Mouse (Mus musculus) MEL (cell line): Measurements from ENCODE around the gene Krtcap2.

ENCODE experiments used
- CTCF ChIP-seq, 3 experiments: IDR thresholded peaks in 2 of 3; conservative IDR thresholded peaks in 1 of 3; 2 replicates each; pipeline ENCODE4 v1.5.1; 2011 to 2012; ENCODE audit warnings: low read length in 3 of 3, low read depth in 2 of 3, mild to moderate bottlenecking in 2 of 3, improper control_type of control experiment in 1 of 3, inconsistent platforms in 1 of 3, mixed read lengths in 1 of 3, moderate library complexity in 1 of 3; ENCODE audit not compliant: control insufficient read depth in 1 of 3, insufficient read depth in 1 of 3, poor library complexity in 1 of 3, severe bottlenecking in 1 of 3
- ELF1 ChIP-seq: IDR thresholded peaks from 2 replicates; pipeline ENCODE4 v1.6.1; 2014; ENCODE audit warnings: low read depth, mild to moderate bottlenecking, inconsistent platforms, low read length, improper control_type of control experiment, moderate library complexity
- EP300 ChIP-seq, 2 experiments: IDR thresholded peaks; 2 replicates each; pipeline ENCODE4 v1.6.1; 2011; ENCODE audit warnings: improper control_type of control experiment in 2 of 2, low read length in 2 of 2, low read depth in 1 of 2, mild to moderate bottlenecking in 1 of 2
- HCFC1 ChIP-seq: IDR thresholded peaks from 2 replicates; pipeline ENCODE4 v1.6.1; 2012; ENCODE audit warnings: low read depth, mild to moderate bottlenecking, inconsistent platforms, low read length, improper control_type of control experiment, moderate library complexity
- MYC ChIP-seq: IDR thresholded peaks from 2 replicates; pipeline ENCODE4 v1.6.1; 2011; ENCODE audit warnings: low read depth, mild to moderate bottlenecking, low read length, improper control_type of control experiment, moderate library complexity
- POLR2A ChIP-seq, 2 experiments: IDR thresholded peaks; 2 replicates each; pipeline ENCODE4 v1.6.1; 2011 to 2012; ENCODE audit warnings: low read length in 2 of 2, mild to moderate bottlenecking in 2 of 2, control low read depth in 1 of 2, improper control_type of control experiment in 1 of 2, low read depth in 1 of 2, moderate library complexity in 1 of 2; ENCODE audit not compliant: control insufficient read depth in 1 of 2, insufficient read depth in 1 of 2, poor library complexity in 1 of 2
- SIN3A ChIP-seq: IDR thresholded peaks from 2 replicates; pipeline ENCODE4 v1.6.1; 2012; ENCODE audit warnings: low read length, improper control_type of control experiment, inconsistent platforms
- SMC3 ChIP-seq: IDR thresholded peaks from 2 replicates; pipeline ENCODE4 v1.6.1; 2011; ENCODE audit warnings: low read depth, low read length, improper control_type of control experiment

DNA sequence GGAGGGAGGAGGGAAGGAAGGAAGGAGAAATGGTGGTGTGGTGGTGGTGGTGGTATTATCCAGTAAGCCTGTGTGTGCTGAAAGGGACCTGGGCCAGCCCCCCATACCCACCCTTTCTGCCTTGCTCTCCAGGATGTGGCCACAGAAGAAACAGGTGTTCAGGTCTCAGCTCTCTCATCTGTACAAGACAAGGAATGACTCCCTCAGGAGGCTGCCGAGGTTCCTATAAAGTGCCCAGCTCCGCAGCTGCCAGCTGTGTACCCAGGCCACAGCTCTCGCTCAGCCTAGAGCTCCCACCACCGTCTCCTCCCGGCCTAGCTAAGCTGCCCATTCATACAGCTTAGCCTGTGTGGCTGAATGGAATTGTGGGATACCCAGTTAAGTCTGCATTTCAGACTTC lies 46.5 kb downstream of the Krtcap2 start:
- TF ChIP-seq SMC3 (no peak), CTCF (IDR thresholded peaks at IDR 0.05 in 2 of 3, conservative IDR thresholded peaks at IDR 0.05 in 1 of 3; ENCODE audit: control insufficient read depth in 1 of 3, insufficient read depth in 1 of 3, low read depth in 2 of 3, low read length in 3 of 3, poor library complexity in 1 of 3, severe bottlenecking in 1 of 3) (no peak), POLR2A (IDR thresholded peaks at IDR 0.05; ENCODE audit: control insufficient read depth in 1 of 2, insufficient read depth in 1 of 2, low read depth in 1 of 2, low read length in 2 of 2, poor library complexity in 1 of 2) (no peak), SIN3A (no peak), HCFC1 (no peak), ELF1 (no peak), EP300 (IDR thresholded peaks at IDR 0.05; ENCODE audit: low read depth in 1 of 2, low read length in 2 of 2) (no peak), MYC (no peak)
